Comparison of ENCODE assay signal across 8 mouse cellular contexts in genomic region chr10:29533846-29534829, GRCm38 (mm10). TPM values are rescaled to one million over a fixed set of nuclear protein-coding genes. Genes with fewer than 3 reads are reported as not detected.
DNase-seq lines count a peak whose midpoint lies in the region; ATAC-seq lines count a peak whose summit lies in the region.

No protein-coding gene starts in this region.

- H3K9me3 ChIP-seq in hindbrain, embryonic 12.5 days (replicated peaks), result no peaks in the 10 kb centered on the region
- no peaks in the 10 kb centered on the region for H3K9me3 ChIP-seq in limb, embryonic 11.5 days (ENCODE audit: control insufficient read depth, low read length)
- no peaks in the 10 kb centered on the region for H3K9me3 ChIP-seq in neural tube, embryonic 14.5 days (ENCODE audit: control insufficient read depth, low read length)

- peak overlapping the region; percentile 98 for H3K4me2 ChIP-seq in hindbrain, embryonic 12.5 days (replicated peaks)
- peak overlapping the region; percentile 88 for H3K4me2 ChIP-seq in limb, embryonic 11.5 days (ENCODE audit: low read depth, severe bottlenecking)
- peak overlapping the region; percentile 99 for H3K4me2 ChIP-seq in neural tube, embryonic 14.5 days (ENCODE audit: low read depth, low read length)

- peak; percentile 27 for ATAC-seq in cerebellum, adult (ENCODE audit: insufficient number of reproducible peaks, low FRiP score, low TSS enrichment)
- peak; percentile 39; the same call in 1 of the 2 replicates for ATAC-seq in hindbrain, embryonic 12.5 days (ENCODE audit: low FRiP score)
- ATAC-seq in limb, embryonic 11.5 days (ENCODE audit: insufficient number of reproducible peaks, low FRiP score, low TSS enrichment, low read depth), result no peak; the same call in 1 of the 2 replicates
- ATAC-seq in neural tube, embryonic 14.5 days (ENCODE audit: low read depth), result peak; percentile 54

- peak overlapping the region; percentile 63 for H3K4me3 ChIP-seq in hindbrain, embryonic 12.5 days
- peak overlapping the region; percentile 67 for H3K4me3 ChIP-seq in limb, embryonic 11.5 days (ENCODE audit: low read depth, low read length)
- peak overlapping the region; percentile 59 for H3K4me3 ChIP-seq in neural tube, embryonic 14.5 days (ENCODE audit: low read depth, low read length)

- under 1% methylated on average over 24 of the region's 24 CpGs for WGBS in hindbrain, embryonic 12.5 days
- under 1% methylated on average over 24 of the region's 24 CpGs for WGBS in limb, embryonic 11.5 days
- under 1% methylated on average over 24 of the region's 24 CpGs for WGBS in neural tube, embryonic 14.5 days

- H3K4me1 ChIP-seq in hindbrain, embryonic 12.5 days, result peaks cover 22% of the 10 kb centered on the region
- H3K4me1 ChIP-seq in limb, embryonic 11.5 days (ENCODE audit: control insufficient read depth, insufficient read depth, low read length), result 0 out of 2 replicates have a peak, but pooled peaks cover 6% of the 10 kb centered on the region
- peaks cover 11% of the 10 kb centered on the region for H3K4me1 ChIP-seq in neural tube, embryonic 14.5 days (ENCODE audit: control insufficient read depth, insufficient read depth, low read length)

- peak overlapping the region; percentile 29 for H3K9ac ChIP-seq in hindbrain, embryonic 12.5 days
- H3K9ac ChIP-seq in limb, embryonic 11.5 days (ENCODE audit: low read length), result peak overlapping the region; percentile 67
- H3K9ac ChIP-seq in neural tube, embryonic 14.5 days (replicated peaks; ENCODE audit: low read depth, low read length), result peak overlapping the region; percentile 8; the same call in 1 of the 2 replicates

- no peak overlapping the region for H3K27ac ChIP-seq in hindbrain, embryonic 12.5 days
- H3K27ac ChIP-seq in limb, embryonic 11.5 days (replicated peaks; ENCODE audit: low read depth, low read length), result peak overlapping the region; percentile 21; the same call in 1 of the 2 replicates
- H3K27ac ChIP-seq in neural tube, embryonic 14.5 days (ENCODE audit: low read depth, low read length), result no peak overlapping the region

- peaks cover 42% of the 10 kb centered on the region for H3K27me3 ChIP-seq in hindbrain, embryonic 12.5 days
- H3K27me3 ChIP-seq in limb, embryonic 11.5 days (ENCODE audit: control insufficient read depth, insufficient read depth, low read length), result no peaks in the 10 kb centered on the region
- peaks cover 4% of the 10 kb centered on the region; the same call in 1 of the 2 replicates for H3K27me3 ChIP-seq in neural tube, embryonic 14.5 days (ENCODE audit: control insufficient read depth, insufficient read depth, low read length)

- no peaks in the 10 kb centered on the region for H3K36me3 ChIP-seq in hindbrain, embryonic 12.5 days
- no peaks in the 10 kb centered on the region for H3K36me3 ChIP-seq in limb, embryonic 11.5 days (ENCODE audit: control insufficient read depth, insufficient read depth, low read length)
- no peaks in the 10 kb centered on the region for H3K36me3 ChIP-seq in neural tube, embryonic 14.5 days (ENCODE audit: control insufficient read depth, insufficient read depth, low read length)

- no peak for DNase-seq in cerebellum, adult 11 months
- DNase-seq in thymus, postnatal 4 days, result peak; percentile 6
- DNase-seq in thymus, postnatal 10 days (ENCODE audit: low spot score in 2 of 2), result no peak
- peak; percentile 65 for DNase-seq in limb, embryonic 11.5 days (ENCODE audit: low spot score)
- DNase-seq in urinary bladder, postnatal 36 days (ENCODE audit: low spot score in 2 of 2), result no peak

RNA-seq across cellular contexts. Expression of gene Rspo3, which starts 1.5 kb away (rescaled TPM):
- 7.1 and 8.6 TPM in 2 replicates for polyA plus RNA-seq in hindbrain, embryonic 12.5 days (2016; fragmentation: Nextera tagmentation; extraction: Ambion mirVana)
- 21.9 and 25.5 TPM in 2 replicates for polyA plus RNA-seq in limb, embryonic 11.5 days (2014; fragmentation: Nextera tagmentation; extraction: Ambion mirVana)
- 3.8 and 4.2 TPM in 2 replicates for polyA plus RNA-seq in neural tube, embryonic 14.5 days (2014; fragmentation: Nextera tagmentation; extraction: Ambion mirVana)

Comparison
In these comparisons a context has a peak if more than half of its experiments do, and no peak if none do; other contexts are left out.
1. DNase-seq: peak in thymus, postnatal 4 days (single experiment) and limb, embryonic 11.5 days (single experiment); none in cerebellum, adult 11 months (single experiment), thymus, postnatal 10 days (0 of 2) and urinary bladder, postnatal 36 days (0 of 2).
2. H3K9ac ChIP-seq: peak in every context shown above with its lines; median percentile 67 in limb, embryonic 11.5 days; 29 in hindbrain, embryonic 12.5 days; 8 in neural tube, embryonic 14.5 days.
3. Peak in every context shown above with its lines, with median percentiles within 50 percentile points of each other: H3K4me2 ChIP-seq and H3K4me3 ChIP-seq.